Mouse (Mus musculus) gastrocnemius, postnatal 4 days (tissue): ENCODE results near the gene Wdpcp. TPM values are rescaled to one million over a fixed set of nuclear protein-coding genes. Genes with fewer than 3 reads are reported as not detected.

ENCODE experiments used
- DNase-seq, 2 experiments: peaks; one replicate each; pipeline ENCODE4 v3.0.0; 2021 to 2022; ENCODE audit warnings: low spot score in 2 of 2, mixed read lengths in 2 of 2
- total RNA-seq, 2 experiments: library from RNA; stranded (reverse); gene quantifications; 2 replicates each; pipeline ENCODE4 v1.2.3; 2021

Wdpcp gene
- total RNA-seq, 2 experiments from 2014 or later = 5.4 to 7.5 TPM

- no peak for DNase-seq
These were observed 3.0 kb upstream of the Wdpcp start for GRCm38 (mm10) chr11:21569002-21569401.

GRCm38 (mm10) chr11:21569456-21570108 is 2.5 kb upstream of the Wdpcp start:
- DNase-seq = peak in 1 of 2 experiments; percentile 11

- no peak for DNase-seq
These were observed 1.9 kb upstream of the Wdpcp start for GRCm38 (mm10) chr11:21570109-21570474.

GRCm38 (mm10) chr11:21570973-21571372 is 1.1 kb upstream of the Wdpcp start:
- no peak for DNase-seq

- no peak for DNase-seq
These were observed 9.4 kb downstream of the Wdpcp start for GRCm38 (mm10) chr11:21581472-21581871.

- DNase-seq = no peak
These were observed 11.3 kb downstream of the Wdpcp start for GRCm38 (mm10) chr11:21583286-21583685.

GRCm38 (mm10) chr11:21602497-21602896 is 30.5 kb downstream of the Wdpcp start:
- no peak for DNase-seq

GRCm38 (mm10) chr11:21615915-21616314 is 43.9 kb downstream of the Wdpcp start:
- DNase-seq = no peak

GRCm38 (mm10) chr11:21634171-21634907 is 62.3 kb downstream of the Wdpcp start:
- no peak for DNase-seq

GRCm38 (mm10) chr11:21638341-21638740 is 66.3 kb downstream of the Wdpcp start:
- DNase-seq = no peak

- DNase-seq = peak; percentile 23 to 50
These were observed 67.5 kb downstream of the Wdpcp start for GRCm38 (mm10) chr11:21639534-21639933.

GRCm38 (mm10) chr11:21644231-21644630 is 72.2 kb downstream of the Wdpcp start:
- no peak for DNase-seq

GRCm38 (mm10) chr11:21646136-21646535 is 74.1 kb downstream of the Wdpcp start:
- DNase-seq = no peak

- no peak for DNase-seq
These were observed 87.0 kb downstream of the Wdpcp start for GRCm38 (mm10) chr11:21658985-21659384.

GRCm38 (mm10) chr11:21677034-21677433 is 105.0 kb downstream of the Wdpcp start:
- no peak for DNase-seq

- DNase-seq = no peak
These were observed 116.4 kb downstream of the Wdpcp start for GRCm38 (mm10) chr11:21688441-21688840.

- no peak for DNase-seq
These were observed 118.7 kb downstream of the Wdpcp start for GRCm38 (mm10) chr11:21690730-21691129.

- DNase-seq = no peak
These were observed 122.1 kb downstream of the Wdpcp start for GRCm38 (mm10) chr11:21694087-21694486.

- DNase-seq = no peak
These were observed 125.6 kb downstream of the Wdpcp start for GRCm38 (mm10) chr11:21697642-21698041.

- no peak for DNase-seq
These were observed 141.5 kb downstream of the Wdpcp start for GRCm38 (mm10) chr11:21713508-21713907.

GRCm38 (mm10) chr11:21714065-21714464 is 142.0 kb downstream of the Wdpcp start:
- DNase-seq = no peak

- DNase-seq = no peak
These were observed 154.3 kb downstream of the Wdpcp start for GRCm38 (mm10) chr11:21726329-21726728.

- no peak for DNase-seq
These were observed 157.0 kb downstream of the Wdpcp start for GRCm38 (mm10) chr11:21729056-21729455.
